Mouse (Mus musculus) limb, embryonic 12.5 days (tissue): Measurements from ENCODE around the gene Pex11b. TPM values are rescaled to one million over a fixed set of nuclear protein-coding genes. Genes with fewer than 3 reads are reported as not detected.
"Not testable (repeated sequence)": the region's sequence is repeated elsewhere in the genome, so short reads cannot be mapped to it uniquely, and the experiment has no call there.

ENCODE experiments used
- ATAC-seq: fragments of 200-750 bp; cut with Nextera tagmentation; 2 replicates; pipeline ENCODE4 v1.8.0; 2017; ENCODE audit warnings: low read depth, moderate TSS enrichment; ENCODE audit not compliant: insufficient number of reproducible peaks, insufficient read depth, low FRiP score, low TSS enrichment
- H3K27ac ChIP-seq: fragments of 300-500 bp; sonication (generic); 2 replicates; pipeline ENCODE4 v1.5.1; 2016; ENCODE audit warnings: mild to moderate bottlenecking, moderate library complexity
- H3K27me3 ChIP-seq: fragments of 300-500 bp; sonication (generic); 2 replicates; pipeline ENCODE4 v1.6.1; 2016; ENCODE audit warnings: mild to moderate bottlenecking, moderate library complexity
- H3K36me3 ChIP-seq: fragments of 300-500 bp; sonication (generic); 2 replicates; pipeline ENCODE4 v1.6.1; 2016; ENCODE audit warnings: mild to moderate bottlenecking, moderate library complexity
- H3K4me1 ChIP-seq: fragments of 300-500 bp; sonication (generic); replicated peaks from 2 replicates; pipeline ENCODE4 v1.6.1; 2016
- H3K4me2 ChIP-seq: fragments of 300-500 bp; sonication (generic); 2 replicates; pipeline ENCODE4 v1.6.1; 2016; ENCODE audit warnings: mild to moderate bottlenecking, moderate library complexity
- H3K4me3 ChIP-seq: fragments of 300-500 bp; sonication (generic); replicated peaks from 2 replicates; pipeline ENCODE4 v1.5.1; 2016; ENCODE audit warnings: mild to moderate bottlenecking
- H3K9ac ChIP-seq: fragments of 300-500 bp; sonication (generic); replicated peaks from 2 replicates; pipeline ENCODE4 v1.6.1; 2016; ENCODE audit warnings: mild to moderate bottlenecking, moderate library complexity
- H3K9me3 ChIP-seq: fragments of 300-500 bp; sonication (generic); 2 replicates; pipeline ENCODE4 v1.6.1; 2016; ENCODE audit warnings: mild to moderate bottlenecking, moderate library complexity
- WGBS: fragments of 180-500 bp; shearing (Covaris S2); methylation state at CpG from one replicate; pipeline ENCODE4 v1.1.7; 2016; 5-methylcytosine and 5-hydroxymethylcytosine counted together
- polyA plus RNA-seq: library from polyadenylated mRNA; unstranded; fragments of >200 nt; fragmentation: Nextera tagmentation; extraction: Ambion mirVana; gene quantifications from 2 replicates; pipeline ENCODE4 v1.2.1, GENCODE M21; 2016

Pex11b gene
- polyA plus RNA-seq, 1 experiment from 2014 or later, result 53.9 TPM

GRCm38 (mm10) chr3:96599069-96599393 lies 36.1 kb upstream of the Pex11b start:
- Histone ChIP-seq H3K4me2 (peak overlapping the region; percentile 99), H3K9ac (no peak overlapping the region), H3K9me3 (no peaks in the 10 kb centered on the region), H3K27me3 (peaks cover 39% of the 10 kb centered on the region), H3K4me3 (peak overlapping the region; percentile 53), H3K27ac (no peak overlapping the region), H3K4me1 (peaks cover 59% of the 10 kb centered on the region), H3K36me3 (no peaks in the 10 kb centered on the region)
- 47% methylated on average over 8 of the region's 8 CpGs for WGBS
- ATAC-seq, result no peak

- Histone ChIP-seq H3K4me2 (peak overlapping the region; percentile 99; the same call in 1 of the 2 replicates), H3K36me3 (0 out of 2 replicates have a peak, but pooled peaks cover 2% of the 10 kb centered on the region), H3K27me3 (peaks cover 39% of the 10 kb centered on the region), H3K27ac (no peak overlapping the region), H3K9ac (no peak overlapping the region), H3K4me3 (no peak overlapping the region; the same call in 1 of the 2 replicates), H3K9me3 (no peaks in the 10 kb centered on the region), H3K4me1 (peaks cover 59% of the 10 kb centered on the region)
- WGBS, result 73% methylated on average over 3 of the region's 3 CpGs
- no peak for ATAC-seq
Measured at GRCm38 (mm10) chr3:96599411-96599810, 35.8 kb upstream of the Pex11b start.

GRCm38 (mm10) chr3:96600639-96601250 lies 34.4 kb upstream of the Pex11b start, which contains the start of gene Lix1l:
Gene Lix1l, plus strand, starts transcription at chr3:96601149.
- ATAC-seq, result peak; percentile 94
- WGBS, result 2% methylated on average over 27 of the region's 27 CpGs

GRCm38 (mm10) chr3:96601251-96601787 lies 33.9 kb upstream of the Pex11b start:
- Histone ChIP-seq H3K27ac (peak overlapping the region; percentile 94), H3K9me3 (no peaks in the 10 kb centered on the region), H3K36me3 (peaks cover 10% of the 10 kb centered on the region; the same call in 1 of the 2 replicates), H3K4me3 (peak overlapping the region; percentile 87), H3K27me3 (peaks cover 22% of the 10 kb centered on the region), H3K9ac (peak overlapping the region; percentile 96), H3K4me2 (peak overlapping the region; percentile 78), H3K4me1 (peaks cover 49% of the 10 kb centered on the region)
- peak; percentile 49 for ATAC-seq
- 1% methylated on average over 33 of the region's 40 CpGs for WGBS

More at GRCm38 (mm10) chr3:96600639-96601250, 34.4 kb upstream of the Pex11b start, which contains the start of gene Lix1l:
- Histone ChIP-seq H3K9me3 (no peaks in the 10 kb centered on the region), H3K4me2 (peak within 1 kb of the TSS; percentile 78), H3K27me3 (peaks cover 28% of the 10 kb centered on the region), H3K4me3 (peak within 1 kb of the TSS; percentile 87), H3K27ac (peak within 1 kb of the TSS; percentile 94), H3K36me3 (peaks cover 10% of the 10 kb centered on the region; the same call in 1 of the 2 replicates), H3K4me1 (peaks cover 55% of the 10 kb centered on the region), H3K9ac (peak within 1 kb of the TSS; percentile 96)

- no peaks in the 10 kb centered on the region for H3K9me3 ChIP-seq
- H3K4me3 ChIP-seq, result peak overlapping the region; percentile 87
- 38% methylated on average over 10 of the region's 10 CpGs for WGBS
- H3K36me3 ChIP-seq, result peaks cover 10% of the 10 kb centered on the region; the same call in 1 of the 2 replicates
- ATAC-seq, result no peak
- peak overlapping the region; percentile 96 for H3K9ac ChIP-seq
- H3K4me1 ChIP-seq, result peaks cover 41% of the 10 kb centered on the region
- peaks cover 14% of the 10 kb centered on the region for H3K27me3 ChIP-seq
- H3K4me2 ChIP-seq, result peak overlapping the region; percentile 78
- H3K27ac ChIP-seq, result peak overlapping the region; percentile 94
Measured at GRCm38 (mm10) chr3:96601941-96602703, 33.1 kb upstream of the Pex11b start.

- Histone ChIP-seq H3K4me2 (peak overlapping the region; percentile 78), H3K27ac (peak overlapping the region; percentile 94), H3K9ac (peak overlapping the region; percentile 96), H3K4me3 (peak overlapping the region; percentile 87), H3K36me3 (peaks cover 10% of the 10 kb centered on the region; the same call in 1 of the 2 replicates), H3K9me3 (no peaks in the 10 kb centered on the region), H3K27me3 (peaks cover 12% of the 10 kb centered on the region), H3K4me1 (peaks cover 35% of the 10 kb centered on the region)
- WGBS, result 34% methylated on average over 5 of the region's 5 CpGs
- no peak for ATAC-seq
Measured at GRCm38 (mm10) chr3:96602704-96603084, 32.5 kb upstream of the Pex11b start.

- Histone ChIP-seq H3K4me3 (peak overlapping the region; percentile 87), H3K9me3 (no peaks in the 10 kb centered on the region), H3K4me1 (peaks cover 33% of the 10 kb centered on the region), H3K27me3 (peaks cover 12% of the 10 kb centered on the region), H3K4me2 (peak overlapping the region; percentile 78), H3K9ac (peak overlapping the region; percentile 96), H3K27ac (no peak overlapping the region), H3K36me3 (peaks cover 10% of the 10 kb centered on the region; the same call in 1 of the 2 replicates)
- WGBS, result 63% methylated on average over 5 of the region's 5 CpGs
- ATAC-seq, result no peak
Measured at GRCm38 (mm10) chr3:96603311-96603710, 31.9 kb upstream of the Pex11b start.

- not testable (repeated sequence) for H3K9ac ChIP-seq, H3K9me3 ChIP-seq, H3K27me3 ChIP-seq, H3K4me3 ChIP-seq, H3K27ac ChIP-seq, H3K4me2 ChIP-seq, ATAC-seq, H3K36me3 ChIP-seq
- WGBS, result 86% methylated on average over 4 of the region's 4 CpGs
- peaks cover 22% of the 10 kb centered on the region for H3K4me1 ChIP-seq
Measured at GRCm38 (mm10) chr3:96606007-96606406, 29.2 kb upstream of the Pex11b start.

GRCm38 (mm10) chr3:96606618-96607017 lies 28.6 kb upstream of the Pex11b start:
- H3K9ac ChIP-seq, result no peak overlapping the region
- peaks cover 22% of the 10 kb centered on the region for H3K4me1 ChIP-seq
- H3K9me3 ChIP-seq, result no peaks in the 10 kb centered on the region
- H3K36me3 ChIP-seq, result peaks cover 13% of the 10 kb centered on the region; the same call in 1 of the 2 replicates
- no peak for ATAC-seq
- no peak overlapping the region for H3K4me3 ChIP-seq
- H3K4me2 ChIP-seq, result no peak overlapping the region
- WGBS, result 90% methylated on average over 4 of the region's 4 CpGs
- H3K27me3 ChIP-seq, result no peaks in the 10 kb centered on the region
- H3K27ac ChIP-seq, result no peak overlapping the region

GRCm38 (mm10) chr3:96617941-96618340 lies 17.2 kb upstream of the Pex11b start:
- WGBS, result 90% methylated on average over 3 of the region's 3 CpGs
- H3K4me2 ChIP-seq, result no peak overlapping the region
- H3K27ac ChIP-seq, result no peak overlapping the region
- no peaks in the 10 kb centered on the region for H3K4me1 ChIP-seq
- peaks cover 74% of the 10 kb centered on the region for H3K36me3 ChIP-seq
- H3K27me3 ChIP-seq, result no peaks in the 10 kb centered on the region
- H3K9ac ChIP-seq, result no peak overlapping the region
- H3K9me3 ChIP-seq, result no peaks in the 10 kb centered on the region
- no peak overlapping the region for H3K4me3 ChIP-seq
- ATAC-seq, result no peak

GRCm38 (mm10) chr3:96623201-96623600 lies 12.0 kb upstream of the Pex11b start:
- H3K9me3 ChIP-seq, result no peaks in the 10 kb centered on the region
- H3K27me3 ChIP-seq, result no peaks in the 10 kb centered on the region
- H3K4me1 ChIP-seq, result no peaks in the 10 kb centered on the region
- H3K9ac ChIP-seq, result no peak overlapping the region
- no peak for ATAC-seq
- no peak overlapping the region for H3K4me2 ChIP-seq
- WGBS, result 91% methylated on average over 4 of the region's 4 CpGs
- H3K36me3 ChIP-seq, result peaks cover 74% of the 10 kb centered on the region
- no peak overlapping the region for H3K27ac ChIP-seq
- H3K4me3 ChIP-seq, result no peak overlapping the region
